Mouse (Mus musculus) natural killer cell, adult 2 months (primary cell): ENCODE measurements around the gene Cbfb.
A peak's percentile ranks its signal among the peaks of the same experiment; 100 is the strongest.
"Not testable (repeated sequence)": the region's sequence is repeated elsewhere in the genome, so short reads cannot be mapped to it uniquely, and the experiment has no call there.

Experiments used
- DNase-seq, 2 experiments: peaks; one replicate each; pipeline ENCODE4 v3.0.0; 2022; ENCODE audit warnings: low spot score in 2 of 2

Cbfb gene

DNA sequence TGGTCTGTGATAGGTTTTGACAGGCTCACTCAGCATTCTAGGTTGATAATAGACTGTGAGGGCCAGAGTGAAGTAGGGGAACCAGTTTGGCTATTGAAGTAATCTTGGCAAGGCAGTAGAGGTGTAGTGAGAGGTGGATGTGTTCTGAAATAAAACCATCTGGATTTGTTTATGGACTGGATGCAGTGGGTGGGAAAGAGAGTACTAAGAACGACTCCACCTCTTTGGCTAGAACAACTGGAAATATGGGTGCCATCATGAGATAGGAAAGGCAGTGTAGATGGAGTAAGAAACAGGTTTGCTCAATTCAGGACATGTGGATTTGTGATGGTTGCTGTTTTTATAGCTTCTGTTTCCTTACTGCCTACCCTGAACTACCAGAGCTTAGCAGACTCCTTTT is 11.7 kb downstream of the Cbfb start:
- DNase-seq, result no peak

DNA sequence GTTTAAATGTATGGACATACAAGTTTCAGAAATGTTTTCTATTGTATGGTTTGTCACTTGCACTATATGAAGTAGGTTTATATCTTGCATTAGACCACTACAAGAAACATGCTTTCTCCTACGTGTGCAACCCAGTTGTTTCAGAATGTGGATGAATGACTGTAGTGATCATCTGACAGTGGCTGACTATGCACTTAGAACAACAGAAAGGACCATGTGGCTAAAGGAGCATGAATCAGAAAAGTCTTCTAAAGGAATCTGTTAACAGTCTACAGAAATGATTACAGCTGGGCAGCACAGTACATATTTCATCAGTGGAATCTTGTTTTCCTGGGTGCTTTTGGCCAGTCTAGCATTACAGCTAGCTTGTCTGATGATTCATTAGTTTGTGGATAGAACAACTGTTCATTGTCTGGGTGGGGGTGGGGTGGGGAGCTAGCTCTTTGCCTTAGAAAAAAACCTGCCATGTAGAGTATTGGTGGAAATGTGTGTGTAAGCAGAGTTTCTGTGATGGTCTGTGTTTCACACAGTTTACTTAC is 16.1 kb downstream of the Cbfb start:
- DNase-seq, result no peak

DNA sequence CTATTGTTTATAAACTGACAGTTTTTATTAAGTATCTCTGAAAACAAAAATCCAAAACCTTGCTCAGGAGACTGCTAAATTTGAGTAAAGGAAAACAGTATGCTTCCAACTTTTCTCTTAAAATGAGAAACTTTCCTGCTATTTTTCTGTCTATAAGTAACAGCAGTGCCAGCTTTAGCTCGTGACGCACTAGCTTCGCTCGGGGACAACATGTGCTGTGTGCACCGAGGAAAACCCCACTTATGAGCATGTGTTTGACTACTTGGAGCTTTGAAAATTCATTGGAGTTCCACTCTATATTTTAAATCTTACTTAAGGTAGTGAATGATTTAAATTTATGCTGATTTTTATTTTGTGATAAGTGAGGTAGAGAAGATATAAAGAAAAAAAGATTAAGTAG is 21.7 kb downstream of the Cbfb start:
- DNase-seq, result no peak

DNA sequence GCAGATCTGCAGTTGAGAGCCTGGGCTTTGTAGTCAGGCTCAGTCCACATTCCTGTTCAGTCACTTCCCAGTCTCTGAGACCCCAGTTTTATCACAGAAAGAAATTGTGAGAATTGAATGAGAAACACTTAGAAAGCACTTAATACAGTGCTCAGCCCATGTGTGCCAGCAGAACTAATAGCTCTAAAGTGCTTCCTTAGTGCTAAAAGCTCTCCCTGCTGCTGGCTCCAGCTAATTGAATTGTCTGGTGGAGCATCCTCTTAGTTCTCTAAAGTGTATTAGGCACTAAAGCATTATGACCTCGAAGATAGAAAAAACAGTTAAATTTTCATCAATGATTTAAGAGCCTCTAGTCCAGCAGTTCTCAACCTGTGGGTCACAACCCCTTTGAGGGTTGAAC is 35.3 kb downstream of the Cbfb start:
- no peak for DNase-seq

DNA sequence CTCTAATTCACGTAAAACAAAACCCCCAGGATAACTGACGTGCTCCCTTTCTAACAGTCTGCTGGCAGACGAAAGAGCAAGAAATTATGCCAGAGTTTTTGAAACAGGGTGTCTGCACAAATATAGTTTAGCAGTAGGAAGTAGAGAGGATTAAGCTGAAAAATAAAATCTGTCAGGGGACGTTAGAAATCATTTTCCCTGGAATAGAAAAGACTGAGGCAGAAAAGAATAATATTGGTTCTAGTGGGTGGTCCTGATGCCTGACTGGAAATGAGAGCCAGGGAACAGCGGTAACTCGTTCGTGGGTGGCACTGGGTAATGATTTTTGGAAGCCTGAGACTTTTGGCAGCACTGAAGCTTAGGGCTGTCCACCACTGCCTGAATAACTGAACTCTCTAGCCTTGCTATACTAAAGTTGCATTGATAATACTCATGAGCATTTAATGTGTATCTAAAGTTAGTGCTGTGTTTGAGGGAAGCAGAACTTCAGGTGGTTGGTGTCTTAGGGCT is 36.3 kb downstream of the Cbfb start:
- no peak for DNase-seq

DNA sequence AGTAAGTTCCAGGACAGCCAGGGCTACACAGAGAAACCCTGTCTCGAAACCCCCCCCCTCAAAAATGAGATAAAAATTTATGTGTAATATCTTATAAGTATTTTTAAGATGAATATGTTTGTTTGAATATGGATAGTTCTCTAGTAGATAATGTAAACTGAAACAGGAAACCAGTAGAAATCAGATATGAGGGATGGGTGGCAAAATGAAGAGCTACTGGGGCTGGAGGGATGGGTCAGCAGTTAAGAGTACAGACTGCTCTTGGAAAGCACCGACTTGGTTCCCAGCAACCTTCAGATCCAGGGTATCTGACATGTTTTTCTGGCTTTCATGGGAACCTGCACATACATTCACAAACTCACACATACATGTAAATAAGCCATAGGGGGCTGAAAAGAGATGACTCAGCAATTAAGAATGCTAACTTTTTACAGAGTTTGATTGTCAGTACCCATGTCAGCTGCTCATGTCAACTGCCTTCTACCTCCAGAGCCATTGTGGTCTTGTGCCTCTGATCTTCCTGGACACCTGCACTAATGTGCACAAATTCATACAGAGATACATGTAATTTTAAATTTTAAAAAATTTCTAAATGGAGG is 37.3 kb downstream of the Cbfb start:
- DNase-seq, result no peak

DNA sequence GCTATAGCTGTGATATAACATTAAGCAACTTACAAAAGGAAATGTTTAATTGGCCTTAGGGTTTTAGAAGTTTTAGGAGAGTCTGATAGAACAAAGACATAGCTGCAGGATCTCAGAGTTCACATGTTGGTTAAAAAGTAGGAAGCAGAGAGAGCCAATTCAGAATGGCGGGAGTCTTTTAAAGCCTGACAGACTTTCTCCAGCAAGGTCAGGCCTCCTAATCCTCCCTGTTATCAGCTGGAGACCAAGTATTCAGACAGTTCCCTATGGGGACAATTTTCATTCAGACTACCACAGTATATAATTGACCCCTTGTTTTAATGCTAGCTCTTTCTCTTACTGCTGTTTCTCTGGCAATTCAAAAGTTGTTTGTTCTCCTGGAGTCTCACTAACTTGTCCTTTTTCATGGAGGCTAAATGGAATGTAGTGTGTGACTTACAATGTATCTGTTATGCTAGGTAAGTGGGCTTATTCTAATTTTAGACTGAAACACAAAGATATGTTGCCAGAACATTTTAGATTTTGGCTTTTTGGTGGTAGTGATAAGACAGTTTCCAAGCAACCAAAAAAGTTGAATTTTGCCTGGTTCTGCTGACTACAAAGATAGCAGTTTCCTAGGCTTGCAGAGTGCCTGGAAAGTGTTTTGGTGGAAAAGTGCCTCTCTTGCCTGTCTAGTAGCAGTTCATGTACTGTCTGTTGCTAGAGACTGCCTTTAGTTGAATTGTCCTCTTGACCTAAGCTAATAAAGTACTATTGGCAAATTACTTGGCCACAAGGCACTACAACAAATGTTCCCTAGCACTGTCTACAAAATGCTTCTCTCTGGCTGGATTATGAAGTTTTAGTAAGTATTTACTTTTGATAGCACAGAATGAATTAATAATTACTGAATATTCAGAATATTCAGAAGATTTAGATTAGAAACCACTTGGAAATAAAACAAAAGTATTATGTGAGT is 39.0 kb downstream of the Cbfb start:
- DNase-seq, result no peak

DNA sequence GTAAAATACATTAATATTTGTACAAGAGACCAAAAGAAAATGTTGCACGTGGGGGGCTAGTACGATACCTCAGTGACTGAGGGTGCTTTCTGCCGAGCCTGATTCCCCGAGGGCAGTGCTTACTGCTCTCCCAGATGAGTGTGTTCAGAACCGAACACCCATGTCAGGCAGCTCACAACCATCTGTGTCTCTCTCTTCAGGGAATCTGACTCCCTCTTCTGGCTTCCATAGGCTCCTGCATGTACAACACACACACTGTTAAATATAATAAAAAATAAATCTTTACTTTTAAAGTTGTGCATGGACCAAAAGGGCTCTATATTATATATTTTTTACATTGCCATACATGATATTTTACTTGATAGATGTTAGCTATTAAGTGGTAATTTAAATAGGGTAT is 43.6 kb downstream of the Cbfb start:
- no peak for DNase-seq

DNA sequence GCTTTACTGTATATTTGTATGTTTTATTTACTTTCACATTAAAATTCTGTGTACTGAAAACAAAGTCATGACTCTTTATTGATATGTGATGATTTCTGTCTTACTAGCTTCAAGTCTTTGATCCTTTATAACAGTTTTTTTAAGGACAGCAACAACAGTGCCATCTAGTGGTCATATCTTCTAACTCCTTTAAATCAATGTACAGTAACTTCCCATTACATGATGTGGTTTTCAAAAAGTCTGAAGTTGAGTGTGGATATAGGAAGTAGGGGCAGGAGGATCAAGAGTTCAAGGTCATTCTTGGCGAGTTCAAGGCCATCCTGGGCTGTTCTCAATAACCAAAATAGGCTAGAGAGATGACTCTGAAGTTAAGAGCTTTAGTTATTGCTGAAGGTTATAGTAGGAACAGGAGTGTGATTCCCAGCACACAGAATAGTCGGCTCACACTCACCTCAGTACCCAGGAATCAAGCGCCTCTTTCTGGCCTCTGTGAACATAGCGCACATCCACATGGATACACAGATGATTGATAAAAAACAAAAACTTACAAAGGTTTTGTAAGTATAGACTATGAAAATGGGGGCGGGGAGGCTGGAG is 47.5 kb downstream of the Cbfb start:
- DNase-seq, result peak; percentile 4 to 12

DNA sequence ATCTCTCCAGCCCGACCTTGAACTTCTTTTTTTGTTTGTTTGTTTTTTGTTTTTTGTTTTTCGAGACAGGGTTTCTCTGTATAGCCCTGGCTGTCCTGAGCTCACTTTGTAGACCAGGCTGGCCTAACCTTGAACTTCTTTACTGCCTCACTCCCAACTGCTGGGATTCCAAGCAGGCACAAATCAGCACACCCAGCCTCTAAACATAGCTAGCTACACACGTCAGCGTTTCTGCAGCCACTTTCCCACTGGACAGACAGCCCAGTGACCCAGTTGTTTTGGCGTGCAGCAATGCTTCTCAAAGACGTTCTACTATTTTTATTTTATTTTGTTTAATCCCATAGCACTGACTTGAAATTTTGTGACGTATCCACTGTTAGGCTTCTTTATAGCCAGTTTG is 53.4 kb downstream of the Cbfb start:
- no peak for DNase-seq

DNA sequence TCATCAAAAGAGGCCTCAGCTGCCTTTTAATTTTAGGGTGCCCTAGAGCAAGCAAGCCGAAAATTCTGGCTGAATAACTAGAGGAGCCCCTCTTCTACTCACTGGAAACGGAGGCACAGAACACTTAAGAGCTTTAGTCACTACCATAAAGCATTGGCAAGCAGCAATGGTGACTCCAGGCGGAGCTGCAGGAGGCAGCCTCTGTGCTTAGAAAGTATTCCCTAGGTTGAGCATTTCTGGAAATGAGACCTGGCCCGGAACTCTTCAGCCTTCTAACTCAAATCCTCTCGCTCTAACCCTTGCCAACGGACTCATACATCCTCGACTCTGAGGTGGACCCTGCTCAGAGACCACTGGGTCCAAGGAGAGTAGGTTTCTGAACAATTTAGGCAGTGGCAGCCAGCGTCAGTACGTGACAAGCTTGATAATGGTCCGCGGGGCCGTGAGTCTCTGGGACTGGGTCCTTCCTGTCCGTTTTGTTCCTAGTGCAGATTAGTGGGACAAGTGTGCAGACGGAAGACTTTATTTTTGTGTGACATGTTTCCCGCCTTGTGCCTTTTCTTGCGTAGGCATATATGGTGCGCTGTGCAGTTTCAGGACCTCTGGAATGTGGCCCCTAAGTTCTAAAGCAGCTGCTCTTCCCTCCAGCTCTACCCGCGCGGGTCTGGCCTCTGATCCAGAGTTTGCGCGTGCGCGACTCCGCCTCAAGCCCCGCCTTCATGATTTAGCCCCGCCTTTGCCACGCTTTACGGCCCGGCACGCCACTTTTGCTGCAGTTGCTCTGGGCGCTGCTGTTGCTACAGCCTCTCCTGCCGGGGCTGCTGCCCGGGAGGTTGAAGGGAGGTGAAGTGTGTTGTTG is 54.2 kb downstream of the Cbfb start, which contains the start of gene D230025D16Rik:
D230025D16Rik (plus strand) TSS at position 733 of the 859 bp plus-strand sequence.
- peak; percentile 94 for DNase-seq

DNA sequence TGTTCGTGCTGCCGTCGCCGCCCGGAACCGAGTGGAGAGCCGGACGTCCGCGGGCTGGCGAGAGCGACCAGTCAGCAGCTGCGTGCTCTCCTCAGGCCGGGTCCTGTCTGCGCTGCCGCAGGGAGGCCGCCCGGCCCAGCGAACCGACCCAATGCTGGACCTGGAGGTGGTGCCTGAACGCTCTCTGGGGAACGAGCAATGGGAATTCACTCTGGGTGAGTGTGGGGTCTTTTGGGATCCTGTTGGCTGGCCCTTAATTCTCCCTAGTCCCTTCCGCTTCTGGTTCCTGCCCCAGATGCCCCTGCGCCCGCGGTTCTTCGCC is 54.8 kb downstream of the Cbfb start:
- DNase-seq, result no peak

DNA sequence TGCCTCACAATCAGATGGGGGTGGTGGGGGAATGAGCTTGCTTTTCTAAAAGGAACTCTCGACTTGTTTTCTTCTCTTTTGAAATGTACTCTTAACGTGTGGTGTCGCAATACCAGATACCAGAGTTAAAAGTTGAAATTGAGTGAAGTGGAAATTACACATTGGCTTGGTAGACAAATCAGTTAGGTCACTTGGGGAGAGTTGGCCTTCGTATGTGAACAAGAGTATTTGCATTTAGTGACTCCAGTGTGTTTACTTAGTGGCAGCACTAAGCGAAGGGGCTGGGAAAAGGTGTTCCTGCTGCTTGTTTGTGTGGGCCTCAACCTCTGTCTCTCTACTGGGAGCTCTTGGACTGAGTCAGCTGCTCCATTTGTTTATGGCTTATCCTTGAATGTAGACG is 55.4 kb downstream of the Cbfb start:
- DNase-seq, result no peak

DNA sequence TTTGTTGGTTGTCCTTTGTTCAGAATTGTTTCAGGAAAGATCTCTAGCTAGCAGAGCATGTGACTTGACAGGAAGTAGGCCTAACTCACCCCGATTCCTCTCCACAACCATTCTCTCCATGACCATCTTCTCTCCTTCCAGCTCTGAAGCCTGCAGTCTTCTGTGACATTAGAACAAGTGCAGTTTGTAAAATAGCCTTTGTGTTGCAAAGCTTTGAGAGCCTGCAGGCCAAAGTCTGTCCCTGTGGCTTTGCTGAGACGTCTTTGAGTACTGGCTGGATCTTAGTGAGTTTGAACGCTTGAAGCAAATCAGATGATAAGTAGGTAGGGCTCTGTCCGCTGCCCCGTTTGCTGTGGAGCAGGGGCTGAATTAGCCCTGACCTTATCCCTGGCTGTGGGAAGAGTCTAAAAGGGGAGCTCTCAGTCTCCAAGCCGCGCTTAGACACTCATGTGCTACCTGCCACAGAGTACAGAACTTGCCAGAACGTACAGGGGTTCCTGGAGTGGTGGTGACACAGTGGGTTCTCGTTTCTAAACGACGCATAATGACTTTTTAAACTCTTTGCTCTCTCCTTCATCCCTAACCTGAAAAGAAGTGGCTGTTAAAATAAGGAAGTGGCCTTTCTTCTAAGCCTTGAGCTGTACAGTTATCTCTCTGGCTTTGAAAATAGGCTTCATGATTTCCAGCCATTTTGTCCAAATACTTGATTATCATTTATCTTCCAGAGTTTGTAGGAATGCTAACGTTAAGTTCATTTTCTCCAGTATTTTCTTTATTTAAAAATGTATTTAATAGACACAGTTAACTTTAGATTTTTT is 61.2 kb downstream of the Cbfb start:
- no peak for DNase-seq

DNA sequence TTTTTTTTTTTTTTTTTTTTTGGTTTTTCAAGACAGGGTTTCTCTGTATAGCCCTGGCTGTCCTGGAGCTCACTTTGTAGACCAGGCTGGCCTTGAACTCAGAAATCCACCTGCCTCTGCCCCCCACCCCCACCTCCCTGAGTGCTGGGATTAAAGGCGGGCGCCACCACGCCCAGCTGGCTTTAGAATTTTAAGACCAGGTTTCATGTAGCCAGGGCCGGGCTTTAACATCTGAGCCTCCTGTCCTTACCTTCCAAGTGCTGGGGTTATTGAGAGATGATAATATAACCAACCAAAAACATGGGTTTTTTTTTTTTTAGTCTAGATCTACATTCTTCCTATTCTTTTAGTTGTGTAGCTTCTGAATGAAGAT is 61.8 kb downstream of the Cbfb start:
- DNase-seq, result not testable (repeated sequence)

DNA sequence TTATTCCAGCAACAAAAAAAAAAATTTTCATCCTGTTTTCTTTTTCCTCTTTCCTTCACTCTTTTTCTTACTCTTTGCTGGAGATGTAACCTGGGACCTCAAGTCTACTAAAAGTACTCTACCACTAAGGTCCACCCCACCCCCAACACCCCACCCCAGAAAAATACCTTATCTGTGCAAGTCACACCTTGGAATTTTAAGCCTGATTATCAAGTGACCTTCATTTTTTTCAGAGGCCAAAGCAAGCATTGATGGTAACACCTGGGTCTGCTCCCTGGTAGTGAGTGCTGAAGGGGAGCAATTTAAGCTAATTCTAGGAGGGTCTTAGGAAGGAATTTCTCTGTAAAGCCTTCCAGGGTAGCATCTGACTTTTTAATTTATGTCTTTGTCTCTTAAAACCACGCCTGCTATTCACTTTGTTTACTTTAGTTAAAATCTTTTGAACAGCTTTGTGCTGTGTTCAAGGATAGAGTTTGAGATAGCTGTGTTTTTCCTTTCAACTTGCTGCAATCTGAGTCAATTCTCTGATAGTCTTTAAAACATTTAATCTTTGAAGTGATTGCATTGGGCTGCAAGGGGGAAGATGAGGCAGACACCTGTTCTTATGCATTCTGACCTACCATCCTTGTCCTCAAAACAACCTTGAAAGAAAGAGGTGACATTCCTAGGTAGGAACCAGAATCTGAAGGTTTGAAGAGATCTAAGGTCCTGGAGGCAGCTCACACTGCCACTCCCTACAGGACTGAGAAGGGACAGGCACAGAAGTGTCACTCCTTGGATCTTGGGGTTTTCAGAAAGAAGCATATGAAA is 62.9 kb downstream of the Cbfb start:
- no peak for DNase-seq

DNA sequence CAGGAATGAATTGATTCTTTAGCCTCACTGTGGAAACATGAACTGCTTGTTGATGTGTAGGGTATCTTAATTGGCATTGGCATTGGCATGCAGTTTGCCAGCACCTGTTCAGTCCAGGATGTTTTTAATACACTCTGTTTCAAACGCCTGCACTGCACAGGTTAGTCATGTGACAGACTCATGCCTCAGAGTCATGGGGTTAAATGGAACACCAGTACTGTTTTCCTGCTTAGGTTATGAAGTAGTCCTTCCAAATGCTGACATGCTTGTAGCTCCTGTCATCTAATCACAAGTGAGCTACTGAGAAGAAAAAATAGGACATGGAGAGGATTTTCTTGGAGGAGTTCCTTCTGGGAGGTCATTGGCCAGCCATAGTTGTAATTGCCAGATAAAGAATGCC is 64.7 kb downstream of the Cbfb start:
- no peak for DNase-seq

DNA sequence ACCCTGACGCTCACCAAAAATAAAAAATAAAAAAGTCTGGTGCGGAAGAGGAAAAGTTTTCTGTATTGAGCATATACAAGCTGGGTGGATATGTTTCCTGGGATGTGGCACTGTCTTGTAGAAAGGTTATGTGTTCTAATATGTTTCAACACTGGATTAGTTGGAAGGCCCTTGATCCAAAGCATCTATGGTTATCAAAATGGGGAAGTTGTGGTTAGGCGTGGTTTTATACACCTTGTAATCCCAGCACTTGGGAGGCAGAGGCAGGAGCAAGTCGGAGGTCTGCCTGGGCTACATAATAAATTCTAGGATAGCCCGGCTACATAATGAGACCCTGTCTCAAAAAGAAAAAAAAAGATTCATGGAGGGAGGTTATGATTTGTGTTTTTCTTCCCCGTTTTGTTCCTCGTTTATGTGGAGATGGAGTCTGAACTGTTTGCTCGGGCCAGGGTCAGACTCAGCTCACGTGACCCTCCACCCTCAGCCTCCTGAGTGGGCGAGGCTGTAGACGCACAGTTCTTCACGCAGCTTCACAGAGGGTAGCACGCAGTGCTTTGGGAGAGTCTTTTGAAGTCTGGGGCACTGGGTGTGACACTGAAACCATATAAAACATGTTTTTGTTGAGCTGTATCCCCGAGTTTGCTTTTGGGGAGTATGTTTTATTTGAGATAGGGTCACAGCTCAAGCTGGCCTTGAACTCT is 67.1 kb downstream of the Cbfb start:
- no peak for DNase-seq

DNA sequence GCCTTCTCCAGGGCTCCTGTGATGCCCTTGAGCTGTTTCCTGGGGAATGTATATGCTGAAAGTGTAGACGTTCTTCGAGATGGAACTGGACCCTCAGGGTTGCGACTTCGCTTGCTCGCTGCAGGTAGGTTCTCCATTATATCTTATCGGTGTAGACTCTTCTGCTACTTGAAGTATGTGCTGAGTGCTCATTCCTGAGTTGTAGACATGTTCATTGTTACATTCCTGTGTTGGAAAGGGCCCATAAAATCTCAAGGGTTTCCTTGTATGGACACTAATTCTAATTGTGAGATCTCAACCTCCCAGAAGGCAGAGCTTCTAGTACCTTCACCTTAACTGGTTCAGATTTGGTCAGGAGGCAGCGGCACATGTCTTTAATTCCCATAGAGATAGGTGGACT is 70.5 kb downstream of the Cbfb start:
- DNase-seq, result no peak
